Mouse (Mus musculus): ENCODE measurements around the gene Rac1.
"Not testable (repeated sequence)": the region's sequence is repeated elsewhere in the genome, so short reads cannot be mapped to it uniquely, and the experiment has no call there.

DNA sequence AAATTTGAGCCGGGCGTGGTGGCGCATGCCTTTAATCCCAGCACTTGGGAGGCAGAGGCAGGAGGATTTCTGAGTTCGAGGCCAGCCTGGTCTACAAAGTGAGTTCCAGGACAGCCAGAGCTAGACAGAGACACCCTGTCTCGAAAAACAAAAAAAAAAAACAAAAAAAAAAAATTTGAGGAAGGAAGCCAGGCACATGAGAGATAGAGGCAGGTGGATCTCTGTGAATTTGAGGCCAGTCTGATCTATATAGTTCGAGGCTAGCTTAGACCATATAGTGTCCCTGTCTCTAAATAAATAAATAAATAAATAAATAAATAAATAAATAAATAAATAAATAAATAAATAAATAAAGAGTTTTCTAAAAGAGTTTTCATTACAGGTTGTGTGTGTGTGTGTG, 39.0 kb upstream of the Rac1 start:
- TF ChIP-seq CTCF, EP300 (IDR thresholded peaks at IDR 0.05; ENCODE audit: low read depth): not testable (repeated sequence)
